Mouse (Mus musculus) cerebellum, adult 2 months (tissue): ENCODE measurements at regions not wholly inside any gene's neighbourhood (a gene's known extent, or its start where the extent isn't known, plus 50 kb on each side); places are given as distances from the start of the nearest gene placed in this dataset.
"Not testable (repeated sequence)": the region's sequence is repeated elsewhere in the genome, so short reads cannot be mapped to it uniquely, and the experiment has no call there.

Experiments used
- DNase-seq, 2 experiments: peaks; one replicate each; pipeline ENCODE4 v3.0.0; 2021
- H3K27ac ChIP-seq: fragments of 200-500 bp; 2 replicates; pipeline ENCODE4 v1.5.1; 2012; ENCODE audit warnings: low read length, control low read depth, inconsistent platforms; ENCODE audit not compliant: insufficient read depth
- H3K27me3 ChIP-seq: fragments of 200-500 bp; 2 replicates; pipeline ENCODE4 v1.6.1; 2012; ENCODE audit warnings: inconsistent platforms, mild to moderate bottlenecking, low read length, moderate library complexity; ENCODE audit not compliant: control insufficient read depth, insufficient read depth
- H3K4me1 ChIP-seq: fragments of 200-500 bp; 2 replicates; pipeline ENCODE4 v1.6.1; 2011; ENCODE audit warnings: low read length; ENCODE audit not compliant: control insufficient read depth, insufficient read depth
- H3K4me3 ChIP-seq: fragments of 200-500 bp; replicated peaks from 2 replicates; pipeline ENCODE3; 2011; ENCODE audit warnings: mild to moderate bottlenecking, low read depth, low read length, control low read depth; ENCODE audit not compliant: insufficient read depth
- CTCF ChIP-seq: fragments of 200-500 bp; IDR thresholded peaks from 2 replicates; pipeline ENCODE4 v1.5.1; 2011; ENCODE audit warnings: low read depth, mild to moderate bottlenecking, control low read depth, low read length, moderate library complexity, borderline replicate concordance; ENCODE audit not compliant: insufficient read depth
- POLR2A ChIP-seq: fragments of 200-500 bp; IDR thresholded peaks from 2 replicates; pipeline ENCODE4 v1.6.1; 2011; ENCODE audit warnings: low read length, control low read depth, borderline replicate concordance; ENCODE audit not compliant: insufficient read depth
- WGBS: fragments of 180-500 bp; shearing (Covaris S2); methylation state at CpG from one replicate; pipeline ENCODE4 v1.1.7; 2018; 5-methylcytosine and 5-hydroxymethylcytosine counted together

GRCm38 (mm10) chr6:4201176-4201575, 114.4 kb upstream of the Bet1 start:
- 53% methylated on average over 2 of the region's 2 CpGs for WGBS
- no peak for DNase-seq
- Histone ChIP-seq H3K27me3 (no peaks in the 10 kb centered on the region), H3K4me3 (no peak overlapping the region), H3K27ac (no peak overlapping the region), H3K4me1 (no peaks in the 10 kb centered on the region)
- TF ChIP-seq POLR2A (no peak), CTCF (no peak)

DNA sequence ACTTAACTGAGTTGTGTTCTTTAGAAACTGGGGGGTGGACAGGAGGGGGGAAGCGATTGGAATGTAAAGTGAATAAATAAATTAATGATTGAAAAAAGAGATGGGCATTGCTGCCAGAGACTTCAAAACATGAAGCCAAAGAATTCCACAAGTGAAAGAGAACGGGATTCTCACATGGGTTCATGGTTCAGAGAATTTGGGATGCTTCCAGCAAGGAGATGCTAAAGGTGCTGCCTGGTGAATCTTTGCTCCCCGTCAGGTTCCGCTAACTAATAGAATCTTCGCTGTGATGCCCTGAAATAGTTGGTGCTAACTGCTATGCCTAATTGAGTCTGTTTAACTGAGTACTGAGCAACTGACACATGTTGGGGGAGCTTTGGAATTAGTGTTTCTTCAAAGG, 118.9 kb upstream of the Bet1 start:
- TF ChIP-seq CTCF (no peak), POLR2A (no peak)
- no peak for DNase-seq
- no peaks in the 10 kb centered on the region for H3K27me3 ChIP-seq
- H3K4me1 ChIP-seq, result no peaks in the 10 kb centered on the region
- H3K4me3 ChIP-seq, result no peak overlapping the region
- 67% methylated on average over 5 of the region's 5 CpGs for WGBS
- no peak overlapping the region for H3K27ac ChIP-seq

- TF ChIP-seq CTCF (no peak), POLR2A (no peak)
- H3K4me3 ChIP-seq, result no peak overlapping the region
- WGBS, result 15% methylated on average over 9 of the region's 9 CpGs
- no peaks in the 10 kb centered on the region for H3K4me1 ChIP-seq
- H3K27ac ChIP-seq, result no peak overlapping the region
- no peaks in the 10 kb centered on the region for H3K27me3 ChIP-seq
- DNase-seq, result no peak
These were observed 158.7 kb upstream of the Bet1 start for GRCm38 (mm10) chr6:4245265-4246112.

GRCm38 (mm10) chr6:4246113-4246419, 159.3 kb upstream of the Bet1 start:
- H3K27ac ChIP-seq, result no peak overlapping the region
- WGBS, result 25% methylated on average over 2 of the region's 2 CpGs
- H3K4me1 ChIP-seq, result no peaks in the 10 kb centered on the region
- H3K4me3 ChIP-seq, result no peak overlapping the region
- H3K27me3 ChIP-seq, result no peaks in the 10 kb centered on the region
- TF ChIP-seq CTCF, result no peak
- TF ChIP-seq POLR2A, result no peak
- DNase-seq, result no peak

DNA sequence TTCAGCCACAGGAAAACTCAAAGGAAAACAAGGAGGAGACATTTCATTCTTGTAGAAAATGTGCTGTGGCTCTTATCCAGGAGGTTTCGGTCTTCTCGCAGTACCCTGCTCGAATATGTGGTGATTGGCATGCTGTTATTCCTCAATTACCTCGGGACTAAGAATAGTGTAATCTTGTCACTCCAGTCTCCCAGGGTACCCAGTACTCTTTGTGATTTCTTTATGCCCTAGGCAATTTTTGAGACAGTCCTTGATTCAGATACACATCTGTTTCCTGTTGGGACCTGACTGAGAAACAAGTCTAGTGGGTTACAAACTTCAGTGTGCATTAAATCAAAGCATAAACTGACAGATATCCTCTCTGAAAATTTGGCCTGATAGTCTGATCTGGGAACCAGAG, 189.8 kb upstream of the Bet1 start:
- no peaks in the 10 kb centered on the region for H3K4me1 ChIP-seq
- H3K27ac ChIP-seq, result no peak overlapping the region
- 27% methylated on average over 4 of the region's 4 CpGs for WGBS
- DNase-seq, result no peak
- TF ChIP-seq POLR2A, result no peak
- TF ChIP-seq CTCF, result no peak
- no peak overlapping the region for H3K4me3 ChIP-seq
- no peaks in the 10 kb centered on the region for H3K27me3 ChIP-seq

DNA sequence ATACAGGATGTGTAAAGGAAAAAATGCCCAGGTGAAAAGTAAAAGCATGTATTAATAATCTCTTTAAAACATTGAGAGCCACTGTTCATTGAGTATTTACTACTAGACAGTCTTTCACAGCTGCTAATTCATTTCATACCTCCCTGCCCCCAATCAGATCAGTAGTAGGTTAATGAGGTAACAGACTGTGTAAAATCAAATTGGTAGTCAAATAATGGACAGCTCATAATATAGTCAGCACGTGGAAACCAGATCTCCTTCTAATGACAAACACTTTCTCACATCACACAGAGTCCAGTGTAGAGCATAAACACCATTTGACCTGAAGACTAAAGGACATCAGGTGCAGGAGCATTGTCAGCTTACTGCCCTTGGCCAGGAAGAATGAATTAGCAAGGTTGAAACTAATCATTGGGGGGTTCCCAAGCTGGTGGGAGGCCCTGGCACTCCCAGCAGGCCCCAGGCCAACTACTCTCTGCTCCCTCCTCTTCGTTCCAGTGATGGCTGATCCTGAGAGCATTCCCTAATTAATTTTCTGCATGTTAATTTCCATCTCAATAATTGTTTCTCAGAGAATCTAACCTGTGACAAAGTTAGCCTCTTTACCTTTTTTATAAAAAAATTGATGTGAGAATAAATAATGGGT, 190.6 kb upstream of the Bet1 start:
- TF ChIP-seq CTCF (no peak), POLR2A (no peak)
- Histone ChIP-seq H3K4me1 (no peaks in the 10 kb centered on the region), H3K27me3 (no peaks in the 10 kb centered on the region), H3K27ac (no peak overlapping the region), H3K4me3 (no peak overlapping the region)
- WGBS, result 15% methylated on average over 2 of the region's 2 CpGs
- DNase-seq, result no peak

- TF ChIP-seq POLR2A (no peak), CTCF (no peak)
- Histone ChIP-seq H3K4me3 (no peak overlapping the region), H3K4me1 (no peaks in the 10 kb centered on the region), H3K27me3 (no peaks in the 10 kb centered on the region), H3K27ac (no peak overlapping the region)
- no peak for DNase-seq
- 70% methylated on average over 2 of the region's 2 CpGs for WGBS
These were observed 204.6 kb upstream of the Bet1 start for GRCm38 (mm10) chr6:4291380-4291779.

DNA sequence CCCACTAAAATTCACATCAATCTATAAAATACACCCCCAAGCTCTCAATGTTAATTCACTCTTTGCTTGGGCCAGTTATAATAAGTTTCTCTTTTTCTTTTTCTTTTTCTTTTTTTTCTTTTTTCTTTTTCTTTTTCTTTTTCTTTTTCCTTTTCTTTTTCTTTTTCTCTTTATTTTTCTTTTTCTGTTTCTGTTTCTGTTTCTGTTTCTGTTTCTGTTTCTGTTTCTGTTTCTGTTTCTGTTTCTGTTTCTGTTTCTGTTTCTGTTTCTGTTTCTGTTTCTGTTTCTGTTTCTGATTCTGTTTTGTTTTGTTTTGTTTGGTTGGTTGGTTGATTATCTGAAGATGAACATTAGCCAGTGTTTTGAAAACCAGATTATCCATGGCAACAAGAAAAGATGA, 201.2 kb upstream of the Col1a2 start:
- H3K4me1 ChIP-seq, DNase-seq, H3K27me3 ChIP-seq: not testable (repeated sequence)

DNA sequence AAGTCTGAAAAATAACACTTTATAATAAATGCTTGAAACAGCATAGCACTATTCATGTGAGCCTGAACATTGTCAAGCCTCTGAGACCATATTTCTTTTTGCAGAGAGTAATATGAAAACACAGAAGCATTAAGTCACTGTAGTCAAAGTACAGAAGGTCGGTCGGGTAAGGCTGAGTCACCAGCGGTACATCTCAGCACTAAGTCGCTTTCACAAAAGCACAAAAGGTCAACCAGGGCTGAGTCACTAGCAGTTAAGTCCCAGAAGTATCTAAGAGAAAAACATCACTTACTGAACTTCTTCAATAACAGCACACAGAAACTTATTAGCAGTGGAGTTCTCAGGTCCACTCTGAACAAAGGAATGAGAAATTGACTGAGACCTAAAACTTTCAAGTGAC, 154.7 kb upstream of the Col1a2 start:
- no peak overlapping the region for H3K27ac ChIP-seq
- H3K27me3 ChIP-seq, result no peaks in the 10 kb centered on the region
- H3K4me3 ChIP-seq, result no peak overlapping the region
- DNase-seq, result no peak
- H3K4me1 ChIP-seq, result no peaks in the 10 kb centered on the region
- TF ChIP-seq CTCF (no peak), POLR2A (no peak)
- 93% methylated on average over 4 of the region's 4 CpGs for WGBS

More for the DNA sequence above, 201.2 kb upstream of the Col1a2 start:
- not testable (repeated sequence) for H3K27ac ChIP-seq, H3K4me3 ChIP-seq
